Mouse (Mus musculus): ENCODE data around the gene Lrit3. TPM values are rescaled to one million over a fixed set of nuclear protein-coding genes. Genes with fewer than 3 reads are reported as not detected.

Lrit3 gene
- total and polyA plus RNA-seq, 2 experiments: not detected

GRCm38 (mm10) chr3:129742781-129743180 is 61.0 kb downstream of the Lrit3 start:
- H3K9ac ChIP-seq (ENCODE audit: low read depth, low read length): no peak overlapping the region
- no peak overlapping the region for H3K4me3 ChIP-seq (ENCODE audit: insufficient read depth, low read depth, low read length)
- H3K79me2 ChIP-seq (ENCODE audit: control insufficient read depth, insufficient read depth, low read length): no peaks in the 10 kb centered on the region
- no peaks in the 10 kb centered on the region for H3K4me1 ChIP-seq (ENCODE audit: control insufficient read depth, insufficient read depth, low read length)
- H3K27ac ChIP-seq (replicated peaks; ENCODE audit: insufficient read depth, low read depth, low read length): no peak overlapping the region
- TF ChIP-seq POLR2A (IDR thresholded peaks at IDR 0.05; ENCODE audit: extremely low read depth, insufficient read depth, low read length): no peak
- TF ChIP-seq CTCF (IDR thresholded peaks at IDR 0.05; ENCODE audit: low read depth, low read length): no peak
- no peaks in the 10 kb centered on the region for H3K36me3 ChIP-seq (ENCODE audit: control insufficient read depth, insufficient read depth, low read length)
- 82% methylated on average over 6 of the region's 6 CpGs for WGBS
- no peaks in the 10 kb centered on the region for H3K27me3 ChIP-seq (ENCODE audit: control insufficient read depth, insufficient read depth, low read length)
- no peak for DNase-seq (ENCODE audit: extremely low read depth, low read depth, low spot score)

DNA sequence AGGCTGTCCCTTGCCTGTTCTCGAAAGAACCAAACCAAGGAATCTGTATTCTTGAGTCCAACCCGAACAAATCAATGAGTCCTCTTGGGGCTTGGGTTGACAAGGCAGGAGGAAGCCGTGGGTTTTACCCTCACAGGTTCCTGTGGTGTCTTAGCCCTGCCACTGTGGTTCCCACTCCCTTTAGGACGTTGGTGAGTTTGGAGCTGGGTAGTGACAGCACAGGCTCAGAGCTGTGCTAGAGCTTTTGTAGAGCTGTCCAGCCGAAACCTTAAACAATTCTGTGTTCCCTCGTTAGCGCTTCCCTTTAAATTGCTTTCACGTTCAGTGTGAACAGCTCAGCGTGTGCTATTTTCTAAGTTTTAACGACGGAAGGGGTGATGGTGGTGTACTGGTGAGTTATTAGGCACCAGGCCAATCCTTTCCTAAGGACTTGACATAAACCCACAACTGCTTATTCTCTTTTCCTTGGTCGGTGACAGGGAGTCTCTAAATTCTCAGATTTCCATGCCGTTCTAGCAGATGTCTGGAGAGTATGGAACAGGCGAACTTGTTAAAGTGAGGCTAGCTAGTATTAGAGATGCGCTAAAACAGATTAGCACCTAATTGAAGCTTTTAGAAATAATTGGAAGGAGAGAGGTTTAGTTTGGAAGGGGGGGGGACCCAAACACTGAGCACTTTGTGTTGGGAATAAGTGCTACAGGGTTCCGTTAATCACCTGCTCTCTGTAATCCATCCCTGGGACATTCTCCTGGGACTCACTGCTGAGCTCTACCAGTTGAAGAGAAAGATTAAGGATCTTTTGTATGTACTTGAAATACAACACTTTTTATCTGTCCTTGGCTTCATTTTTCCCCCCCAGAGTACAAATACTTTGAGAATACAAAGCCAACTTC is 65.3 kb downstream of the Lrit3 start:
- Histone ChIP-seq H3K4me1 (ENCODE audit: control insufficient read depth, insufficient read depth, low read length) (no peaks in the 10 kb centered on the region), H3K27me3 (ENCODE audit: control insufficient read depth, insufficient read depth, low read length) (no peaks in the 10 kb centered on the region), H3K36me3 (ENCODE audit: control insufficient read depth, insufficient read depth, low read length) (no peaks in the 10 kb centered on the region), H3K79me2 (ENCODE audit: control insufficient read depth, insufficient read depth, low read length) (no peaks in the 10 kb centered on the region), H3K27ac (replicated peaks; ENCODE audit: insufficient read depth, low read depth, low read length) (no peak overlapping the region), H3K9ac (ENCODE audit: low read depth, low read length) (no peak overlapping the region), H3K4me3 (ENCODE audit: insufficient read depth, low read depth, low read length) (no peak overlapping the region)
- 77% methylated on average over 16 of the region's 16 CpGs for WGBS
- DNase-seq (ENCODE audit: extremely low read depth, low read depth, low spot score): no peak
- no peak for TF ChIP-seq POLR2A (IDR thresholded peaks at IDR 0.05; ENCODE audit: extremely low read depth, insufficient read depth, low read length)
- TF ChIP-seq CTCF (IDR thresholded peaks at IDR 0.05; ENCODE audit: low read depth, low read length): no peak

Other genes starting within 250 kb of the Lrit3 start
- 0.83 and 1.2 TPM in 2 replicates for gene Egf, start 48.7 kb downstream of the Lrit3 start, total RNA-seq (2014; rRNA removed)
- 0.28 and 0.75 TPM in 2 replicates for gene Egf, start 48.7 kb downstream of the Lrit3 start, polyA plus RNA-seq (2012; rRNA removed)
- 0.09 TPM in 1 of 2 replicates, not detected in the other for gene Rrh, start 18.6 kb upstream of the Lrit3 start, total RNA-seq (2014; rRNA removed)
- gene Rrh, start 18.6 kb upstream of the Lrit3 start, polyA plus RNA-seq (2012; rRNA removed): not detected in 2 replicates
- gene Gar1, start 27.4 kb upstream of the Lrit3 start, total RNA-seq (2014; rRNA removed): 2.8 and 4.5 TPM in 2 replicates
- 10.7 and 14.3 TPM in 2 replicates for gene Gar1, start 27.4 kb upstream of the Lrit3 start, polyA plus RNA-seq (2012; rRNA removed)
- 755 and 813 TPM in 2 replicates for gene Cfi, start 31.9 kb upstream of the Lrit3 start, total RNA-seq (2014; rRNA removed)
- 250 and 347 TPM in 2 replicates for gene Cfi, start 31.9 kb upstream of the Lrit3 start, polyA plus RNA-seq (2012; rRNA removed)
- gene Pla2g12a, start 74.6 kb upstream of the Lrit3 start, total RNA-seq (2014; rRNA removed): 11.2 and 30.9 TPM in 2 replicates
- gene Pla2g12a, start 74.6 kb upstream of the Lrit3 start, polyA plus RNA-seq (2012; rRNA removed): 21.7 and 23.4 TPM in 2 replicates
- gene Casp6, start 97.4 kb upstream of the Lrit3 start, total RNA-seq (2014; rRNA removed): 27.4 and 38.2 TPM in 2 replicates
- gene Casp6, start 97.4 kb upstream of the Lrit3 start, polyA plus RNA-seq (2012; rRNA removed): 44.5 and 44.6 TPM in 2 replicates
- gene Mcub, start 166.2 kb upstream of the Lrit3 start, total RNA-seq (2014; rRNA removed): 0.27 TPM in 1 of 2 replicates, not detected in the other
- 0.09 and 0.12 TPM in 2 replicates for gene Mcub, start 166.2 kb upstream of the Lrit3 start, polyA plus RNA-seq (2012; rRNA removed)

Measured in liver, adult 2 months (tissue).